Mouse (Mus musculus): ENCODE data around the gene Ift27.

GRCm38 (mm10) chr15:78181701-78182405 lies 7.9 kb upstream of the Ift27 start:
- TF ChIP-seq GATA1 (IDR thresholded peaks at IDR 0.05; ENCODE audit: borderline replicate concordance, low read length) (no peak), CTCF (IDR thresholded peaks at IDR 0.05; ENCODE audit: low read depth, low read length) (no peak), POLR2AphosphoS5 (IDR thresholded peaks at IDR 0.05; ENCODE audit: insufficient replicate concordance, low read depth, low read length) (no peak), TAL1 (conservative IDR thresholded peaks at IDR 0.05; ENCODE audit: low read depth, low read length) (no peak), GATA2 (IDR thresholded peaks at IDR 0.05; ENCODE audit: borderline replicate concordance, low read depth, low read length) (no peak)

All from G1E (cell line).